Mouse (Mus musculus): Measurements from ENCODE around the gene Emilin3.

The Emilin3 gene

GRCm38 (mm10) chr2:160916714-160917113, 4.6 kb upstream of the Emilin3 start:
- DNase-seq (ENCODE audit: low read depth, low spot score), result no peak

- no peak for DNase-seq (ENCODE audit: low read depth, low spot score)
These were observed 3.9 kb upstream of the Emilin3 start for GRCm38 (mm10) chr2:160915821-160916610.

- DNase-seq (ENCODE audit: low read depth, low spot score), result no peak
These were observed 2.5 kb upstream of the Emilin3 start for GRCm38 (mm10) chr2:160914656-160915055.

GRCm38 (mm10) chr2:160911558-160912201, 448 bp downstream of the Emilin3 start:
- no peak for DNase-seq (ENCODE audit: low read depth, low spot score)

- no peak for DNase-seq (ENCODE audit: low read depth, low spot score)
These were observed 1.5 kb downstream of the Emilin3 start for GRCm38 (mm10) chr2:160910633-160911032.

- DNase-seq (ENCODE audit: low read depth, low spot score), result no peak
These were observed 3.5 kb downstream of the Emilin3 start for GRCm38 (mm10) chr2:160908607-160909006.

- no peak for DNase-seq (ENCODE audit: low read depth, low spot score)
These were observed 6.0 kb downstream of the Emilin3 start for GRCm38 (mm10) chr2:160906101-160906500.

GRCm38 (mm10) chr2:160905301-160905700, 6.8 kb downstream of the Emilin3 start:
- DNase-seq (ENCODE audit: low read depth, low spot score), result no peak

GRCm38 (mm10) chr2:160901656-160902412, 10.3 kb downstream of the Emilin3 start:
- no peak for DNase-seq (ENCODE audit: low read depth, low spot score)

- DNase-seq (ENCODE audit: low read depth, low spot score), result no peak
These were observed 20.4 kb downstream of the Emilin3 start for GRCm38 (mm10) chr2:160891697-160892096.

GRCm38 (mm10) chr2:160891045-160891444, 21.1 kb downstream of the Emilin3 start:
- no peak for DNase-seq (ENCODE audit: low read depth, low spot score)

GRCm38 (mm10) chr2:160887859-160888258, 24.3 kb downstream of the Emilin3 start:
- peak; percentile 8 for DNase-seq (ENCODE audit: low read depth, low spot score)

- peak; percentile 45 for DNase-seq (ENCODE audit: low read depth, low spot score)
These were observed 24.8 kb downstream of the Emilin3 start for GRCm38 (mm10) chr2:160887284-160887683.

GRCm38 (mm10) chr2:160886221-160886620, 25.9 kb downstream of the Emilin3 start:
- no peak for DNase-seq (ENCODE audit: low read depth, low spot score)

- DNase-seq (ENCODE audit: low read depth, low spot score), result no peak
These were observed 27.3 kb downstream of the Emilin3 start for GRCm38 (mm10) chr2:160884830-160885229.

- no peak for DNase-seq (ENCODE audit: low read depth, low spot score)
These were observed 28.2 kb downstream of the Emilin3 start for GRCm38 (mm10) chr2:160883912-160884311.

GRCm38 (mm10) chr2:160882436-160882835, 29.7 kb downstream of the Emilin3 start:
- DNase-seq (ENCODE audit: low read depth, low spot score), result no peak

GRCm38 (mm10) chr2:160881462-160882101, 30.5 kb downstream of the Emilin3 start:
- DNase-seq (ENCODE audit: low read depth, low spot score), result no peak

- DNase-seq (ENCODE audit: low read depth, low spot score), result no peak
These were observed 31.5 kb downstream of the Emilin3 start, which contains the start of gene Lpin3 for GRCm38 (mm10) chr2:160880453-160881195. TSS of gene Lpin3 (plus strand) at chr2:160880670.

- DNase-seq (ENCODE audit: low read depth, low spot score), result no peak
These were observed 36.0 kb downstream of the Emilin3 start for GRCm38 (mm10) chr2:160876115-160876514.

Measured in c-Kit-negative CD71-positive TER-119-positive erythroid progenitor cells, embryonic 14.5 days (primary cell).